Comparison of ENCODE assay signal across 8 mouse cellular contexts in the genomic region with DNA sequence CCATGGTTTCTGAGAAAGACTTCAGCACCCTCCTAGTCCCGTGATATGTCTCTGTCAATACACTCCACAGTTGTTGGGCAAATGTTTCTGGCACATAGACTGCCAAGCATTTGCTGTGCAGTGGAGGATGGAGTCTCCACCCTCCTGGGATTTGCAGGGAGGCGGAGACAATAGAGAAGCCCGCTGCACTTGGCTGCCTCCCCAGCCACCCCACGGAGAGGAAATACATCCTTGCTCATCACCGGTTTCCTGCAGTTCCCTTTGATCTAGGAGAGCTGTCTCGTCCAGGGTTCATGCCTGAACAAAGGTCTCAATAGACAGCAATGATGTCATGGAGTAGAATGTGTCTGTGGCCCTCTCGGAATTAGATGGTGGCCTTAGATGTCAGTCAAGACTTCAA. TPM values are rescaled to one million over a fixed set of nuclear protein-coding genes. Genes with fewer than 3 reads are reported as not detected.
A peak's percentile ranks its signal among the peaks of the same experiment; 100 is the strongest.
DNase-seq lines count a peak whose midpoint lies in the region; ATAC-seq and TF ChIP-seq lines count a peak whose summit lies in the region.

No protein-coding gene starts in this region.

- no peaks in the 10 kb centered on the region for H3K36me3 ChIP-seq in midbrain, embryonic 10.5 days
- H3K36me3 ChIP-seq in midbrain, embryonic 16.5 days (ENCODE audit: control insufficient read depth, insufficient read depth, low read length), result no peaks in the 10 kb centered on the region
- H3K36me3 ChIP-seq in embryonic facial prominence, embryonic 14.5 days (ENCODE audit: control insufficient read depth, insufficient read depth, low read length), result no peaks in the 10 kb centered on the region; the same call in 1 of the 2 replicates
- no peaks in the 10 kb centered on the region for H3K36me3 ChIP-seq in hindbrain, postnatal 0 days (ENCODE audit: insufficient read depth, low read length)
- H3K36me3 ChIP-seq in midbrain, embryonic 13.5 days, result no peaks in the 10 kb centered on the region

- DNase-seq in midbrain, embryonic 10.5 days (ENCODE audit: low spot score), result peak; percentile 58
- peak; percentile 90 for DNase-seq in Muller cell, postnatal 12 days (ENCODE audit: inconsistent ontology term)
- peak; percentile 92 for DNase-seq in embryonic facial prominence, embryonic 14.5 days (ENCODE audit: low spot score)
- DNase-seq in hindbrain, postnatal 0 days (ENCODE audit: low spot score), result peak; percentile 66
- DNase-seq in yolk sac, embryonic 10.5 days (ENCODE audit: low spot score), result no peak
- no peak for DNase-seq in spleen, adult 12 weeks (ENCODE audit: low spot score)

- H3K4me3 ChIP-seq in midbrain, embryonic 10.5 days, result no peak overlapping the region
- no peak overlapping the region for H3K4me3 ChIP-seq in midbrain, embryonic 16.5 days (ENCODE audit: low read depth, low read length)
- H3K4me3 ChIP-seq in embryonic facial prominence, embryonic 14.5 days (ENCODE audit: low read depth, low read length), result no peak overlapping the region
- no peak overlapping the region for H3K4me3 ChIP-seq in hindbrain, postnatal 0 days (ENCODE audit: low read length)
- H3K4me3 ChIP-seq in midbrain, embryonic 13.5 days (replicated peaks), result no peak overlapping the region

- WGBS in midbrain, embryonic 10.5 days, result 22% methylated on average over 7 of the region's 7 CpGs
- WGBS in midbrain, embryonic 16.5 days, result 14% methylated on average over 7 of the region's 7 CpGs
- WGBS in embryonic facial prominence, embryonic 14.5 days, result 13% methylated on average over 7 of the region's 7 CpGs
- 10% methylated on average over 7 of the region's 7 CpGs for WGBS in hindbrain, postnatal 0 days
- 19% methylated on average over 7 of the region's 7 CpGs for WGBS in midbrain, embryonic 13.5 days

- peaks cover 26% of the 10 kb centered on the region for H3K4me1 ChIP-seq in midbrain, embryonic 10.5 days
- peaks cover 7% of the 10 kb centered on the region; the same call in 1 of the 2 replicates for H3K4me1 ChIP-seq in midbrain, embryonic 16.5 days (ENCODE audit: control insufficient read depth, insufficient read depth, low read length)
- H3K4me1 ChIP-seq in embryonic facial prominence, embryonic 14.5 days (ENCODE audit: control insufficient read depth, insufficient read depth, low read length), result peaks cover 34% of the 10 kb centered on the region
- H3K4me1 ChIP-seq in hindbrain, postnatal 0 days (ENCODE audit: insufficient read depth, low read length), result 0 out of 2 replicates have a peak, but pooled peaks cover 3% of the 10 kb centered on the region
- peaks cover 10% of the 10 kb centered on the region for H3K4me1 ChIP-seq in midbrain, embryonic 13.5 days (replicated peaks)

- no peak for TF ChIP-seq CTCF in hindbrain, postnatal 0 days (IDR thresholded peaks at IDR 0.05; ENCODE audit: low read depth)

- no peak overlapping the region for H3K9ac ChIP-seq in midbrain, embryonic 16.5 days (ENCODE audit: low read depth, low read length)
- H3K9ac ChIP-seq in embryonic facial prominence, embryonic 14.5 days (ENCODE audit: low read depth, low read length), result no peak overlapping the region
- H3K9ac ChIP-seq in hindbrain, postnatal 0 days (replicated peaks; ENCODE audit: low read length), result no peak overlapping the region
- H3K9ac ChIP-seq in midbrain, embryonic 13.5 days (replicated peaks), result no peak overlapping the region

- ATAC-seq in midbrain, embryonic 16.5 days, result no peak
- ATAC-seq in embryonic facial prominence, embryonic 14.5 days (ENCODE audit: low read depth), result no peak
- peak; percentile 71 for ATAC-seq in hindbrain, postnatal 0 days
- peak; percentile 31; the same call in 1 of the 2 replicates for ATAC-seq in midbrain, embryonic 13.5 days

- no peaks in the 10 kb centered on the region for H3K9me3 ChIP-seq in midbrain, embryonic 10.5 days (replicated peaks)
- H3K9me3 ChIP-seq in midbrain, embryonic 16.5 days (replicated peaks; ENCODE audit: control insufficient read depth, low read length, poor library complexity, severe bottlenecking), result no peaks in the 10 kb centered on the region
- no peaks in the 10 kb centered on the region for H3K9me3 ChIP-seq in embryonic facial prominence, embryonic 14.5 days (ENCODE audit: control insufficient read depth, low read length)
- no peaks in the 10 kb centered on the region for H3K9me3 ChIP-seq in hindbrain, postnatal 0 days (ENCODE audit: low read length)
- no peaks in the 10 kb centered on the region for H3K9me3 ChIP-seq in midbrain, embryonic 13.5 days

- H3K4me2 ChIP-seq in midbrain, embryonic 16.5 days (ENCODE audit: low read length), result no peak overlapping the region
- H3K4me2 ChIP-seq in embryonic facial prominence, embryonic 14.5 days (ENCODE audit: low read depth, low read length), result peak overlapping the region; percentile 7
- H3K4me2 ChIP-seq in hindbrain, postnatal 0 days (ENCODE audit: low read depth, low read length), result no peak overlapping the region
- H3K4me2 ChIP-seq in midbrain, embryonic 13.5 days (replicated peaks), result no peak overlapping the region

- H3K27ac ChIP-seq in midbrain, embryonic 10.5 days (replicated peaks), result no peak overlapping the region
- no peak overlapping the region for H3K27ac ChIP-seq in midbrain, embryonic 16.5 days (ENCODE audit: low read length)
- peak overlapping the region; percentile 65 for H3K27ac ChIP-seq in embryonic facial prominence, embryonic 14.5 days (replicated peaks; ENCODE audit: low read depth, low read length)
- H3K27ac ChIP-seq in hindbrain, postnatal 0 days, result no peak overlapping the region
- H3K27ac ChIP-seq in midbrain, embryonic 13.5 days, result no peak overlapping the region

- peaks cover 45% of the 10 kb centered on the region for H3K27me3 ChIP-seq in midbrain, embryonic 10.5 days (ENCODE audit: low read depth, poor library complexity, severe bottlenecking)
- H3K27me3 ChIP-seq in midbrain, embryonic 16.5 days (ENCODE audit: control insufficient read depth, insufficient read depth, low read depth, low read length), result peaks cover 5% of the 10 kb centered on the region; the same call in 1 of the 2 replicates
- H3K27me3 ChIP-seq in embryonic facial prominence, embryonic 14.5 days (replicated peaks; ENCODE audit: control insufficient read depth, insufficient read depth, low read length), result no peaks in the 10 kb centered on the region
- peaks cover 5% of the 10 kb centered on the region; the same call in 1 of the 2 replicates for H3K27me3 ChIP-seq in hindbrain, postnatal 0 days (ENCODE audit: insufficient read depth, low read length)
- H3K27me3 ChIP-seq in midbrain, embryonic 13.5 days, result peaks cover 32% of the 10 kb centered on the region

RNA-seq across cellular contexts. Expression of gene Gxylt2, which starts 4.9 kb away (rescaled TPM):
- 1.4 and 2.4 TPM in 2 replicates for polyA plus RNA-seq in midbrain, embryonic 10.5 days (2016; fragmentation: Nextera tagmentation; extraction: Ambion mirVana)
- 1.2 and 1.3 TPM in 2 replicates for polyA plus RNA-seq in midbrain, embryonic 16.5 days (2015; fragmentation: Nextera tagmentation; extraction: Ambion mirVana)
- polyA plus RNA-seq in embryonic facial prominence, embryonic 14.5 days (2014; fragmentation: Nextera tagmentation; extraction: Ambion mirVana), result 31.7 and 33.7 TPM in 2 replicates
- 1.9 and 2.5 TPM in 2 replicates for total RNA-seq in hindbrain, postnatal 0 days (2014; rRNA removed)
- 2.4 and 2.7 TPM in 2 replicates for polyA plus RNA-seq in hindbrain, postnatal 0 days (2015; fragmentation: Nextera tagmentation; extraction: Ambion mirVana)
- 0.70 and 0.98 TPM in 2 replicates for polyA plus RNA-seq in midbrain, embryonic 13.5 days (2015; fragmentation: Nextera tagmentation; extraction: Ambion mirVana)

RNA-seq across cellular contexts. Expression of gene Shq1, which starts 38.5 kb away (rescaled TPM):
- polyA plus RNA-seq in midbrain, embryonic 10.5 days (2016; fragmentation: Nextera tagmentation; extraction: Ambion mirVana), result 21.7 and 25.6 TPM in 2 replicates
- 9.7 and 10.2 TPM in 2 replicates for polyA plus RNA-seq in midbrain, embryonic 16.5 days (2015; fragmentation: Nextera tagmentation; extraction: Ambion mirVana)
- 12.5 and 14.2 TPM in 2 replicates for polyA plus RNA-seq in embryonic facial prominence, embryonic 14.5 days (2014; fragmentation: Nextera tagmentation; extraction: Ambion mirVana)
- total RNA-seq in hindbrain, postnatal 0 days (2014; rRNA removed), result 4.1 and 8.1 TPM in 2 replicates
- 4.3 and 5.1 TPM in 2 replicates for polyA plus RNA-seq in hindbrain, postnatal 0 days (2015; fragmentation: Nextera tagmentation; extraction: Ambion mirVana)
- 11.9 and 12.7 TPM in 2 replicates for polyA plus RNA-seq in midbrain, embryonic 13.5 days (2015; fragmentation: Nextera tagmentation; extraction: Ambion mirVana)

Comparison
In these comparisons a context has a peak if more than half of its experiments do, and no peak if none do; other contexts are left out.
1. ATAC-seq: peak in hindbrain, postnatal 0 days (single experiment) and midbrain, embryonic 13.5 days (single experiment); none in midbrain, embryonic 16.5 days (single experiment) and embryonic facial prominence, embryonic 14.5 days (single experiment).
2. DNase-seq: peak in midbrain, embryonic 10.5 days (single experiment), Muller cell, postnatal 12 days (single experiment), embryonic facial prominence, embryonic 14.5 days (single experiment) and hindbrain, postnatal 0 days (single experiment); none in yolk sac, embryonic 10.5 days (single experiment) and spleen, adult 12 weeks (single experiment).